Mouse (Mus musculus) CD4-positive helper T cell, adult 2 months (primary cell): ENCODE measurements around the gene Cabp4.

ENCODE experiments used
- DNase-seq: peaks from one replicate; pipeline ENCODE4 v3.0.0-alpha.2; 2012; ENCODE audit warnings: low read depth, missing footprints, low spot score

Cabp4 gene

DNA sequence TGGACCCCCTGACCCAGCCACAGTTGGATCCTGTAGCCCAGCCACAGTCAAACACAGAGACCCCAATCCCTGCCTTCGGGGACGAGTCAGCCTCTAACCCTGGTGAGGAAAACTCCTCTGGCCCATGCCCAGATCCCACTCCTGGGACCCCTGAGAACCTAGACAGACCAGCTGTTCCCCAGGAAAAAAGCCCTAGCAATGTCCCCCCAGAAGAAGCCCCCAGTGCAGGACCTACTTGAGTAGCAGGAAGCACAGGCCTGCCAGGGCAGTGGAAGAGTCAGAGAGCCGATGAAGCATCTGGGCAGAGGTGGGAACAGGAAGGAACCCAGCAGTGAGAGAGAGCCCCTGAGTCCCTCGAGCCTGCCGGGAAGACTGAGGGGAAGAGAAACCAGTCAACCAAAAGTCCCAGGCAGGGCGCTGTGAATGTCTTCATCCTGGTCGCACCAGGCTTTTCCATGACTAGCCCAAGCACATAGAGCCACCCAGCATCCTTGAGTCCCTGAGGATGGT lies at the start of gene Cabp4:
TSS of gene Cabp4 (minus strand) at position 275 of the 510 bp plus-strand sequence.
- no peak for DNase-seq

DNA sequence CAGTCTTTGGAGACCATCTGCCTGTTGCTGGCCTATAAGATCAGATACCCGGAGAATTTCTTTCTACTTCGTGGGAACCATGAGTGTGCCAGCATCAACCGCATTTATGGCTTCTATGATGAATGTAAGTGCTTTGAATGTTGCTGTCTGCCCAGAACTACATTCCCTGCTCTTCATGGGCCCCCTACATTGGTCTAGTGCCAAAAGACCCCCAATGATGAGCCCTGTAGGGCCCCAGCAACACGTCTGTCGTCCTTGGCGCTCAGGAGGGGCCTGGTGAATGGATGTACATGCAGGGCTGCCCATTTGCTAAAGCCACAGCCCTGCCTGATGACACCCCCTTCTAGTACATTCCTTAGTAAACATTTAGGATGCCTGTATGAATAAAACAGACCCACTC lies 49.3 kb upstream of the Cabp4 start:
- DNase-seq: no peak

DNA sequence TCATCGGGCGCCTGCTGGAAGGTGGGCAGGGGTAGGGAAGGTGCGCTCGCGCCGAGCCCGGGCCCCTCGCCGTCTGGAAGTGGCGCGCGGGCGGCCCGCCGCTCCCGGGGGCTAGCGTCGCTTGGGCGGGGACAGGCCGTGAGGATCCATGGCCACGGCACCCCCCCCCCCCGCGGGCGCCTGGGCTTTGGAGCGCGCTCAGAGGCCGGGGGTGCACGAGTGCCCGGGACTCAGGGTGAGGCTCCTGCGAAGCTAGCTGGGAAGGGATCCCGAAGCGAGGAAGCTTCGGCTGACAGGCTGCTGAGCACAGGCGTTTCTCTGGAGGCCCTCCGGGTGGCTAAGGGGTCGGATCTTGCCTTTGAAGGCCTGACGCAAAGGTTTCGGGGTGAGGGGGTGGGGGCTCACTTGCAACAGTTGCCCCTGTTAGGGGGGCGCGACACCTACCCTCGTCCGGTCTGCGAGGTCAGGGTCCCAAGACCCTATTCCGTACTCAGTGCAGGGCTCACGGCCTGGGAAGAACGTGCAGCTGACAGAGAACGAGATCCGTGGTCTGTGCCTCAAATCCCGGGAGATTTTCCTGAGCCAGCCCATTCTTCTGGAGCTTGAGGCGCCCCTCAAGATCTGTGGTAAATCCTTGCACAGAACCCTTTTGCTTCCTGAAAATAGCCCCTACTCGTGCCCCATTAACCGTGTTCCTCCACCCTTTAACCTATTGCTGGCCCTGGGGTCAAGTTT lies 48.6 kb upstream of the Cabp4 start:
- DNase-seq: no peak

DNA sequence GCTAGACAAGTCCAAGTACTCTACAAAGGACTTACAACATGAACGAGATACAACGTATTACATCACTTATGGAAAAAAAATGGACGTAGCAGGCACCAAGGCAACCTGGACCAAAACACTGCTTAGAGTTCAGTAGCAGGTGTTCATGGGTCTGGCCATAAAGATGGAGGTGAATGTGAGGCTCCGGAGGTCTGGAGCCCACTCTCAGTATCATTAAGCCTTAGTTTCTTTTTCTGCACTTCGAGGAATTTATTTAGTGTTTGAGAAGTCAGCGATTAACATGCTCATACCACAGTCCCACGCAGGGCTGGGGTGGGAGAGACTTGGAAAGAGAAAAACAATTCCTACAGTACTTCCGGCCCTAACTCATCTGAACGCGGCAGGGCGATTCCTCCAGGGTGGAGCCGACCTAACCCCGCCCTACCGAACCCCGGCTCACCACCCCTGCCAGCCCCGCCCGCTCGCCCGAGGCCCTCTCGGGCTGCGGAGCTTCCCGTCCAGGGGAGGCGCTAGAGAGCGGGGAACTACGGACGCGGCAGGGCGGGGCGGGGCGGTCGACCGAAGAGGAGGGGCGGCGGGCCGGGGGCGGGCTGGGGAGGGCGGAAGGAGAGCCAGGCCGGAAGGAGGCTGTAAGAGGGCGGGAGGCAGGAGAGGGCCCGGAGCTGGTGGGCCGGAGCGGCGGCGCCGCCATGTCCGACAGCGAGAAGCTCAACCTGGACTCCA lies 47.9 kb upstream of the Cabp4 start, which contains the start of gene Ppp1ca:
TSS of gene Ppp1ca (plus strand) at position 538 of the 723 bp plus-strand sequence.
- peak; percentile 97 for DNase-seq

- DNase-seq: peak; percentile 89
Observed at GRCm38 (mm10) chr19:4190831-4191334, 47.0 kb upstream of the Cabp4 start, which contains the start of gene Tbc1d10c. TSS of gene Tbc1d10c (minus strand) at chr19:4191284.

- DNase-seq: peak; percentile 49
Observed at GRCm38 (mm10) chr19:4189051-4189620, 45.3 kb upstream of the Cabp4 start.

GRCm38 (mm10) chr19:4187303-4187702 lies 43.5 kb upstream of the Cabp4 start:
- DNase-seq: no peak

DNA sequence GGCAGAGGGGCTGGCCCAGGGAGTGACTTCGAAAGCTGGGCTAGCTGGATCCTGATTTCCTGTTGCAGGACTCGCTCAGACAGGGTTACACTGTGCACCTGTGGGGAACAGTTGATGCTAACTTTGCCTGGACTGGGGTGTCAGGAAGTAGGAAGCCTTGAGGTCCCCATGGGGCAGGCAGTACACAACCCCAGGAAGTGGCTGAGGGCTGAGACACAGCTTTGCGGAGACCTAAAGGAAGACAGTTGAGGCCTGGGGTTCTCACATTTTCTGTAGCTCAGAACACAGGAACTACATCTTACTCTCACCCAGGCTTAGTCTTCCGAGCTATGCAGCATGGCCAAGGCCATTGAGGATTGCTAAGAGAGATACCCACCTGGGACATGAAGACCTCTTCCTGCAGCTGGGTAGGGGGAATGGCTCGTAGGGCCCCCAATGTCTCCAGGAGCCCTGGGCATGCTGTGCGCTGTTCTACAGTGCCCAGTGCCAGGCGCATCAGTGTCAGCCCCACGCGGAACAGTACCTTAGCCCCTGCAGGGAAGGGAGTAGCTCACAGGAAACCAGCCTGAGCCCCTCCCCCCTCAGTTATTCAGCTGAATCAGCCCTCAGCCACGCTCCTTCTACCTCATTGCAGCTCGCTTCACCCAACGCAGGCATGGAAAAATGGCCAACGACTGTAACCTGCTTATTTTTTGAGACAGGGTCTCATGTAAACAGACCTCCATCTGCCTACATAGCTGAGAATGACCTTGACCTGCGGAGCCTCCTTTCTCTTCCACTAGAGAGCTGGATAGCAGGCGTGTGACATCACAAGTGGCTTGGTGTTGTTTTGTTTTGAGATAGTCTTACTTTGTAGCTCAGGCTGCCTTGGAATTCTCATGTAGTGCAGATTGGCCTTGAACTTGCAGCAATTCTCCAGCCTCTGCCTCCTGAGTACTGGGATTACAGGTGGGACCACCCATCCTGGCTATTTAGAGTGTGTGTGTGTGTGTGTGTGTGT lies 41.4 kb upstream of the Cabp4 start:
- DNase-seq: peak; percentile 88

- no peak for DNase-seq
Observed at GRCm38 (mm10) chr19:4183689-4184088, 39.9 kb upstream of the Cabp4 start.

GRCm38 (mm10) chr19:4181892-4182291 lies 38.1 kb upstream of the Cabp4 start:
- DNase-seq: peak; percentile 77

- no peak for DNase-seq
Observed at GRCm38 (mm10) chr19:4180411-4180810, 36.6 kb upstream of the Cabp4 start.

GRCm38 (mm10) chr19:4175368-4175947 lies 31.6 kb upstream of the Cabp4 start, which contains the start of gene Carns1:
TSS of gene Carns1 (minus strand) at chr19:4175479.
- DNase-seq: no peak

- DNase-seq: no peak
Observed at GRCm38 (mm10) chr19:4172925-4173324, 29.1 kb upstream of the Cabp4 start.

GRCm38 (mm10) chr19:4171393-4172290 lies 27.8 kb upstream of the Cabp4 start:
- DNase-seq: no peak

DNA sequence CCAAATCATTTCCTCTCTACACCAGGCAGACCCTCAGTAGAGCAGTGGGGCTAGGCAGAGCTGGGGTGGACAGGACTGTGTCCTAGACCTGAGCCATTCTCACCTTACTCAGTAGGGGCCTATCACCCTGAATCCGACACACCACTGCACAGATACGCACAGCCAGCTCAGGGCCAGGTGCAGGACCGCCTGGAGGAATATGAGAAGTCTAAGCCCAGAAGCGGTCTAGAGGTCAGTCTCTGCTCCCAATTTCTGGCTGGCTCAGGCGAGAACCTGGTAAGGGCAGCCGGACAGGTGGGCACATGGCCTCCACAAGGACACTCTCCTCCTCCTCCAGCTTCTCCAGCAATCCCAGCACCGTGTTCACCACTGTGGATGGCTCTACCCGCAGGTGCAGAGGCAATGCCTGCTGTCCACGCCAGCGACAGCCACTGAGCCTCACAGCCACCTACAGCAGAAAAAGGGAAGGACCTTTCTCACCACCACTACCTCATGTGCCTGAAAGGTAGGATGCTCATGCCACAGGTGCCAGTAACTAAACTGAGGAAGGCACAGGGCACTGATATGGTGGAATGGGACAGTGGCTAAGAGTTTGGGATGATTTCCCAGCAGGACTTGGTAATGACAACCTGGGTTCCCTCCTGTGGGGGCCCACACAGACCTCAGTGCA lies 27.0 kb upstream of the Cabp4 start:
- DNase-seq: no peak

GRCm38 (mm10) chr19:4169810-4170209 lies 26.0 kb upstream of the Cabp4 start:
- no peak for DNase-seq

GRCm38 (mm10) chr19:4169378-4169784 lies 25.5 kb upstream of the Cabp4 start:
- DNase-seq: peak; percentile 99

GRCm38 (mm10) chr19:4166678-4167476 lies 23.0 kb upstream of the Cabp4 start:
- DNase-seq: no peak
